Mouse (Mus musculus): ENCODE data around the gene Apoc1. TPM values are rescaled to one million over a fixed set of nuclear protein-coding genes. Genes with fewer than 3 reads are reported as not detected.

Apoc1 gene
- total and polyA plus RNA-seq, 2 experiments from 2014 or later: 8.2 TPM; not detected in 1

GRCm38 (mm10) chr7:19641223-19641622 lies 51.2 kb downstream of the Apoc1 start:
- Histone ChIP-seq H3K27ac (ENCODE audit: low read depth) (no peak overlapping the region), H3K4me2 (ENCODE audit: low read depth, low read length) (no peak overlapping the region), H3K9ac (replicated peaks; ENCODE audit: low read depth, low read length) (no peak overlapping the region), H3K4me3 (ENCODE audit: low read depth, low read length) (no peak overlapping the region), H3K9me3 (replicated peaks; ENCODE audit: control insufficient read depth, low read length) (no peaks in the 10 kb centered on the region), H3K4me1 (ENCODE audit: control insufficient read depth, insufficient read depth) (peaks cover under 1% of the 10 kb centered on the region; the same call in 1 of the 2 replicates), H3K36me3 (replicated peaks; ENCODE audit: control insufficient read depth, insufficient read depth, low read length) (peaks cover 94% of the 10 kb centered on the region), H3K27me3 (ENCODE audit: control insufficient read depth, insufficient read depth, low read length) (no peaks in the 10 kb centered on the region)
- ATAC-seq (ENCODE audit: insufficient read depth, low read depth): no peak
- TF ChIP-seq EP300 (IDR thresholded peaks at IDR 0.05; ENCODE audit: low read depth) (no peak), CTCF (IDR thresholded peaks at IDR 0.05; ENCODE audit: low read depth) (no peak)
- no peak for DNase-seq (ENCODE audit: low spot score)
- WGBS: 91% methylated on average over 4 of the region's 4 CpGs

Other genes starting within 250 kb of the Apoc1 start
- gene Mark4, start 233.8 kb downstream of the Apoc1 start, total RNA-seq (2014; rRNA removed; ENCODE audit: low replicate concordance): 16.0 and 26.4 TPM in 2 replicates
- gene Mark4, start 233.8 kb downstream of the Apoc1 start, polyA plus RNA-seq (2015; fragmentation: Nextera tagmentation; extraction: Ambion mirVana): 5.5 and 5.6 TPM in 2 replicates
- gene Exoc3l2, start 229.3 kb downstream of the Apoc1 start, total RNA-seq (2014; rRNA removed; ENCODE audit: low replicate concordance): 1.9 and 3.5 TPM in 2 replicates
- 0.49 and 0.62 TPM in 2 replicates for gene Exoc3l2, start 229.3 kb downstream of the Apoc1 start, polyA plus RNA-seq (2015; fragmentation: Nextera tagmentation; extraction: Ambion mirVana)
- gene Bloc1s3, start 184.3 kb downstream of the Apoc1 start, total RNA-seq (2014; rRNA removed; ENCODE audit: low replicate concordance): 9.3 and 11.9 TPM in 2 replicates
- 1.2 TPM in 2 replicates for gene Bloc1s3, start 184.3 kb downstream of the Apoc1 start, polyA plus RNA-seq (2015; fragmentation: Nextera tagmentation; extraction: Ambion mirVana)
- gene Trappc6a, start 184.3 kb downstream of the Apoc1 start, total RNA-seq (2014; rRNA removed; ENCODE audit: low replicate concordance): 65.1 and 84.9 TPM in 2 replicates
- gene Trappc6a, start 184.3 kb downstream of the Apoc1 start, polyA plus RNA-seq (2015; fragmentation: Nextera tagmentation; extraction: Ambion mirVana): 79.5 and 83.3 TPM in 2 replicates
- gene Nkpd1, start 174.8 kb downstream of the Apoc1 start, total RNA-seq (2014; rRNA removed; ENCODE audit: low replicate concordance): not detected in 2 replicates
- gene Nkpd1, start 174.8 kb downstream of the Apoc1 start, polyA plus RNA-seq (2015; fragmentation: Nextera tagmentation; extraction: Ambion mirVana): not detected in 2 replicates
- 40.6 and 53.3 TPM in 2 replicates for gene Ppp1r37, start 129.6 kb downstream of the Apoc1 start, total RNA-seq (2014; rRNA removed; ENCODE audit: low replicate concordance)
- gene Ppp1r37, start 129.6 kb downstream of the Apoc1 start, polyA plus RNA-seq (2015; fragmentation: Nextera tagmentation; extraction: Ambion mirVana): 11.4 and 12.6 TPM in 2 replicates
- gene Zfp296, start 115.4 kb downstream of the Apoc1 start, total RNA-seq (2014; rRNA removed; ENCODE audit: low replicate concordance): 0.12 and 3.6 TPM in 2 replicates
- 0.12 and 0.15 TPM in 2 replicates for gene Zfp296, start 115.4 kb downstream of the Apoc1 start, polyA plus RNA-seq (2015; fragmentation: Nextera tagmentation; extraction: Ambion mirVana)
- 63.2 and 67.3 TPM in 2 replicates for gene Gemin7, start 115.1 kb downstream of the Apoc1 start, total RNA-seq (2014; rRNA removed; ENCODE audit: low replicate concordance)
- gene Gemin7, start 115.1 kb downstream of the Apoc1 start, polyA plus RNA-seq (2015; fragmentation: Nextera tagmentation; extraction: Ambion mirVana): 114 and 115 TPM in 2 replicates
- gene Clasrp, start 88.2 kb downstream of the Apoc1 start, total RNA-seq (2014; rRNA removed; ENCODE audit: low replicate concordance): 18.9 and 75.2 TPM in 2 replicates
- 13.4 and 17.5 TPM in 2 replicates for gene Clasrp, start 88.2 kb downstream of the Apoc1 start, polyA plus RNA-seq (2015; fragmentation: Nextera tagmentation; extraction: Ambion mirVana)
- gene Relb, start 63.2 kb downstream of the Apoc1 start, total RNA-seq (2014; rRNA removed; ENCODE audit: low replicate concordance): 9.0 and 11.7 TPM in 2 replicates
- 6.5 and 7.2 TPM in 2 replicates for gene Relb, start 63.2 kb downstream of the Apoc1 start, polyA plus RNA-seq (2015; fragmentation: Nextera tagmentation; extraction: Ambion mirVana)
- gene Clptm1, start 27.6 kb downstream of the Apoc1 start, total RNA-seq (2014; rRNA removed; ENCODE audit: low replicate concordance): 97.9 and 128 TPM in 2 replicates
- gene Clptm1, start 27.6 kb downstream of the Apoc1 start, polyA plus RNA-seq (2015; fragmentation: Nextera tagmentation; extraction: Ambion mirVana): 68.5 and 71.5 TPM in 2 replicates
- not detected in 2 replicates for gene Apoc2, start 14.7 kb downstream of the Apoc1 start, total RNA-seq (2014; rRNA removed; ENCODE audit: low replicate concordance)
- gene Apoc2, start 14.7 kb downstream of the Apoc1 start, polyA plus RNA-seq (2015; fragmentation: Nextera tagmentation; extraction: Ambion mirVana): 0.22 and 0.78 TPM in 2 replicates
- gene Gm44805, start 11.2 kb downstream of the Apoc1 start, total RNA-seq (2014; rRNA removed; ENCODE audit: low replicate concordance): 0.31 TPM in 1 of 2 replicates, not detected in the other
- gene Gm44805, start 11.2 kb downstream of the Apoc1 start, polyA plus RNA-seq (2015; fragmentation: Nextera tagmentation; extraction: Ambion mirVana): not detected in 2 replicates
- gene Apoc4, start 11.2 kb downstream of the Apoc1 start, total RNA-seq (2014; rRNA removed; ENCODE audit: low replicate concordance): not detected in 2 replicates
- 0.18 TPM in 2 replicates for gene Apoc4, start 11.2 kb downstream of the Apoc1 start, polyA plus RNA-seq (2015; fragmentation: Nextera tagmentation; extraction: Ambion mirVana)
- 369 and 373 TPM in 2 replicates for gene Apoe, start 6.5 kb upstream of the Apoc1 start, total RNA-seq (2014; rRNA removed; ENCODE audit: low replicate concordance)
- gene Apoe, start 6.5 kb upstream of the Apoc1 start, polyA plus RNA-seq (2015; fragmentation: Nextera tagmentation; extraction: Ambion mirVana): 471 and 552 TPM in 2 replicates
- gene Tomm40, start 22.8 kb upstream of the Apoc1 start, total RNA-seq (2014; rRNA removed; ENCODE audit: low replicate concordance): 170 and 172 TPM in 2 replicates
- gene Tomm40, start 22.8 kb upstream of the Apoc1 start, polyA plus RNA-seq (2015; fragmentation: Nextera tagmentation; extraction: Ambion mirVana): 164 and 166 TPM in 2 replicates
- gene Nectin2, start 57.8 kb upstream of the Apoc1 start, total RNA-seq (2014; rRNA removed; ENCODE audit: low replicate concordance): 76.5 and 81.3 TPM in 2 replicates
- 43.6 and 44.8 TPM in 2 replicates for gene Nectin2, start 57.8 kb upstream of the Apoc1 start, polyA plus RNA-seq (2015; fragmentation: Nextera tagmentation; extraction: Ambion mirVana)
- gene Bcam, start 78.4 kb upstream of the Apoc1 start, total RNA-seq (2014; rRNA removed; ENCODE audit: low replicate concordance): 697 and 786 TPM in 2 replicates
- 293 and 303 TPM in 2 replicates for gene Bcam, start 78.4 kb upstream of the Apoc1 start, polyA plus RNA-seq (2015; fragmentation: Nextera tagmentation; extraction: Ambion mirVana)
- 0.35 TPM in 1 of 2 replicates, not detected in the other for gene Cblc, start 104.1 kb upstream of the Apoc1 start, total RNA-seq (2014; rRNA removed; ENCODE audit: low replicate concordance)
- gene Cblc, start 104.1 kb upstream of the Apoc1 start, polyA plus RNA-seq (2015; fragmentation: Nextera tagmentation; extraction: Ambion mirVana): 0.36 and 0.37 TPM in 2 replicates
- gene Bcl3, start 130.1 kb upstream of the Apoc1 start, total RNA-seq (2014; rRNA removed; ENCODE audit: low replicate concordance): 1.7 and 6.7 TPM in 2 replicates
- gene Bcl3, start 130.1 kb upstream of the Apoc1 start, polyA plus RNA-seq (2015; fragmentation: Nextera tagmentation; extraction: Ambion mirVana): 1.6 and 2.0 TPM in 2 replicates
- gene Gm19345, start 159.3 kb upstream of the Apoc1 start, total RNA-seq (2014; rRNA removed; ENCODE audit: low replicate concordance): not detected in 2 replicates
- gene Gm19345, start 159.3 kb upstream of the Apoc1 start, polyA plus RNA-seq (2015; fragmentation: Nextera tagmentation; extraction: Ambion mirVana): not detected in 2 replicates
- gene Ceacam16, start 168.6 kb upstream of the Apoc1 start, total RNA-seq (2014; rRNA removed; ENCODE audit: low replicate concordance): not detected in 2 replicates
- gene Ceacam16, start 168.6 kb upstream of the Apoc1 start, polyA plus RNA-seq (2015; fragmentation: Nextera tagmentation; extraction: Ambion mirVana): not detected in 2 replicates
- gene Ceacam19, start 195.3 kb upstream of the Apoc1 start, total RNA-seq (2014; rRNA removed; ENCODE audit: low replicate concordance): not detected in 2 replicates
- gene Ceacam19, start 195.3 kb upstream of the Apoc1 start, polyA plus RNA-seq (2015; fragmentation: Nextera tagmentation; extraction: Ambion mirVana): not detected in 2 replicates
- 25.8 and 26.1 TPM in 2 replicates for gene Pvr, start 228.5 kb upstream of the Apoc1 start, total RNA-seq (2014; rRNA removed; ENCODE audit: low replicate concordance)
- 11.3 and 11.6 TPM in 2 replicates for gene Pvr, start 228.5 kb upstream of the Apoc1 start, polyA plus RNA-seq (2015; fragmentation: Nextera tagmentation; extraction: Ambion mirVana)